Mouse (Mus musculus): ENCODE results near the gene A1bg. TPM values are rescaled to one million over a fixed set of nuclear protein-coding genes. Genes with fewer than 3 reads are reported as not detected.

The A1bg gene
- polyA plus RNA-seq, 1 experiment from 2014 or later = not detected

Other genes with a start within 250 kb of the A1bg start
- gene Fam84b, start 69.2 kb downstream of the A1bg start, polyA plus RNA-seq (2014; fragmentation: Nextera tagmentation; extraction: Ambion mirVana) = 11.3 and 11.7 TPM in 2 replicates

Measured in neural tube, embryonic 11.5 days (tissue).